ENCODE assay signal across 8 mouse cellular contexts in the genomic region with DNA sequence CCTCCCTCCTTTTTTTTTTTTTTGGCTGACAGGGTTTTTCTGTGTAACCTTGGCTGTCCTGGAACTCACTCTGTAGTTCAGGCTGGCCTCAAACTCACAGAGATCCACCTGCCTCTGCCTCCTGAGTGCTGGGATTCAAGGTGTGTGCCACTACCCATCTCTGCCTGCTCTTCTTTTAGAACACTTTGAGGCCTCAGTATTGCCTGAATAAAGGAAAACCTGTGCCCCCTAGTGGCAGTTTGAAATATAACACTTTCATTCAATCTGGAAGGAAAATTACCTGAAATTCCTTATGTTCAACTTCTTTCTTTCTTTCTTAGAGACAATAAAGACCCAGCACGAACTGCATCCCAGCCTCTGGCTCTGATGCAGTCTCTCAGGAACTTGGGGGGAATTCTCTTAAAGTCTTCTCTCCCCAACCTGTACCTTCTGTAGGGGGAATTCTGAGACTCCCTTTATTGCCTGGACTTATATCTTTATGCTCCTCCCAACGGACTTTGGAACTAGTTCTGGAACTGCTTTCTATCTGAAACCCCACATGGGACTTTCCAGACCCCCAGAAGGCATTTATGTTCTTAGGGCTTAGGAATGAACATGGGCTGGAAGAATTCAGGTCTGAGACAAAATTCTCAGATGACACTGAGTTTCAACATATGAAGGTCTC. TPM values are rescaled to one million over a fixed set of nuclear protein-coding genes. Genes with fewer than 3 reads are reported as not detected.
DNase-seq lines count a peak whose midpoint lies in the region; TF ChIP-seq lines count a peak whose summit lies in the region.

No protein-coding gene starts in this region.

- peak; percentile 33 for DNase-seq in adrenal gland, postnatal 14 days
- no peak for DNase-seq in adrenal gland, postnatal 4 days (ENCODE audit: low spot score in 2 of 2)
- DNase-seq in left cerebral cortex, adult 2 months (ENCODE audit: extremely low spot score in 1 of 2, low spot score in 2 of 2) = peak in 1 of 2 experiments; percentile 11
- DNase-seq in left cerebral cortex, postnatal 4 days = no peak
- peak; percentile 52 for DNase-seq in MN1 (ENCODE audit: low spot score)
- DNase-seq in forelimb bud, embryonic 11.5 days (ENCODE audit: low read depth, low spot score) = peak; percentile 41
- no peak for DNase-seq in ovary, postnatal 10 days (ENCODE audit: low spot score)
- DNase-seq in gastrocnemius, postnatal 10 days = no peak

- H3K27ac ChIP-seq in left cerebral cortex, adult 2 months = no peak overlapping the region

- H3K4me3 ChIP-seq in left cerebral cortex, adult 2 months = no peak overlapping the region

- intact Hi-C loops in left cerebral cortex, adult 2 months (cut with DNase I) = loop anchor here (1.0 to 2.0 kb wide), 2 partner anchors 59 to 161 kb away; no protein-coding TSS in a partner anchor
- intact Hi-C loops in left cerebral cortex, postnatal 4 days (cut with DNase I) = no loop called here

- TF ChIP-seq CTCF in left cerebral cortex, adult 2 months (IDR thresholded peaks at IDR 0.05) = peak; percentile 85

RNA-seq across cellular contexts. Expression of a gene that starts 11.5 kb away (rescaled TPM):
- total RNA-seq in adrenal gland, postnatal 14 days (2021) = 5.9 and 6.0 TPM in 2 replicates
- 10 to 100 TPM in 1 of 2 experiments, 1 to 10 TPM in 1; 7.3 to 19.1 TPM for total RNA-seq in adrenal gland, postnatal 4 days (2021)
- total RNA-seq in left cerebral cortex, adult 2 months (2021) = 10 to 100 TPM; 59.8 to 65.0 TPM
- 1 to 10 TPM; 1.3 to 1.5 TPM for total RNA-seq in left cerebral cortex, postnatal 4 days (2021)
- 10 to 100 TPM; 14.7 to 24.5 TPM for total RNA-seq in gastrocnemius, postnatal 10 days (2021)

Comparison
In these comparisons a context has a peak if more than half of its experiments do, and no peak if none do; other contexts are left out.
1. DNase-seq: peak in adrenal gland, postnatal 14 days (single experiment), MN1 (single experiment) and forelimb bud, embryonic 11.5 days (single experiment); none in adrenal gland, postnatal 4 days (0 of 2), left cerebral cortex, postnatal 4 days (single experiment), ovary, postnatal 10 days (single experiment) and gastrocnemius, postnatal 10 days (single experiment).